Mouse (Mus musculus) CH12.LX (cell line): ENCODE data around the gene Prkg2. TPM values are rescaled to one million over a fixed set of nuclear protein-coding genes. Genes with fewer than 3 reads are reported as not detected.

Experiments used
- DNase-seq: peaks from one replicate; pipeline ENCODE4 v3.0.0-alpha.2; 2013; ENCODE audit errors: extremely low read depth
- H3K27ac ChIP-seq: 2 replicates; pipeline ENCODE4 v1.5.1; 2012; ENCODE audit warnings: low read depth, mild to moderate bottlenecking, control low read depth, moderate library complexity; ENCODE audit not compliant: insufficient read depth
- H3K27me3 ChIP-seq: replicated peaks from 2 replicates; pipeline ENCODE3; 2012; ENCODE audit warnings: inconsistent platforms
- H3K36me3 ChIP-seq, 2 experiments: replicated peaks in 1 of 2; 2 replicates each; pipeline versions ENCODE3 to v1.6.1; 2012; ENCODE audit warnings: inconsistent platforms in 1 of 2, low read length in 1 of 2, mild to moderate bottlenecking in 1 of 2, mixed read lengths in 1 of 2, moderate library complexity in 1 of 2; ENCODE audit not compliant: control insufficient read depth in 1 of 2, insufficient read depth in 1 of 2
- H3K4me1 ChIP-seq, 2 experiments: 2 replicates each; pipeline ENCODE4 v1.6.1; 2012; ENCODE audit warnings: inconsistent platforms in 1 of 2, moderate library complexity in 1 of 2; ENCODE audit not compliant: insufficient read depth in 2 of 2, control insufficient read depth in 1 of 2
- H3K4me2 ChIP-seq: 2 replicates; pipeline ENCODE4 v1.6.1; 2012; ENCODE audit warnings: low read depth, mild to moderate bottlenecking, control low read depth; ENCODE audit not compliant: poor library complexity, insufficient read depth, severe bottlenecking
- H3K4me3 ChIP-seq, 3 experiments: fragments of 150-350 bp in 1 of 3; sonication (generic) in 1 of 3; replicated peaks in 1 of 3; 2 replicates each; pipeline versions ENCODE3 to v1.5.1; 2011 to 2012; ENCODE audit warnings: low read depth in 2 of 3, low read length in 2 of 3, mild to moderate bottlenecking in 2 of 3, moderate library complexity in 2 of 3, control low read depth in 1 of 3, improper control_type of control experiment in 1 of 3, inconsistent platforms in 1 of 3, mixed read lengths in 1 of 3; ENCODE audit not compliant: poor library complexity in 1 of 3
- H3K79me2 ChIP-seq: replicated peaks from 2 replicates; pipeline ENCODE4 v1.6.1; 2012; ENCODE audit warnings: mild to moderate bottlenecking, moderate library complexity; ENCODE audit not compliant: control insufficient read depth, poor library complexity, insufficient read depth, severe bottlenecking; ENCODE audit errors: extremely low read depth
- H3K9ac ChIP-seq: 2 replicates; pipeline ENCODE4 v1.6.1; 2012; ENCODE audit warnings: low read depth, mild to moderate bottlenecking, control low read depth, moderate library complexity; ENCODE audit not compliant: insufficient read depth
- H3K9me3 ChIP-seq: replicated peaks from 2 replicates; pipeline ENCODE3; 2012; ENCODE audit warnings: low read length, inconsistent platforms, mixed read lengths
- BHLHE40 ChIP-seq: IDR thresholded peaks from 2 replicates; pipeline ENCODE4 v1.6.1; 2011; ENCODE audit warnings: mild to moderate bottlenecking, low read depth, low read length, improper control_type of control experiment
- CTCF ChIP-seq, 2 experiments: IDR thresholded peaks in 1 of 2; conservative IDR thresholded peaks in 1 of 2; 2 replicates each; pipeline ENCODE4 v1.5.1; 2011 to 2012; ENCODE audit warnings: low read depth in 2 of 2, low read length in 2 of 2, improper control_type of control experiment in 1 of 2, inconsistent platforms in 1 of 2, mild to moderate bottlenecking in 1 of 2, moderate library complexity in 1 of 2
- EP300 ChIP-seq: IDR thresholded peaks from 2 replicates; pipeline ENCODE4 v1.6.1; 2011; ENCODE audit warnings: low read length, improper control_type of control experiment
- JUN ChIP-seq: IDR thresholded peaks from 2 replicates; pipeline ENCODE4 v1.6.1; 2011; ENCODE audit warnings: low read depth, mild to moderate bottlenecking, low read length, improper control_type of control experiment, moderate library complexity; ENCODE audit not compliant: insufficient read depth
- JUND ChIP-seq: conservative IDR thresholded peaks from 2 replicates; pipeline ENCODE4 v1.6.1; 2011; ENCODE audit warnings: low read depth, low read length, improper control_type of control experiment
- MAX ChIP-seq: IDR thresholded peaks from 2 replicates; pipeline ENCODE4 v1.6.1; 2011; ENCODE audit warnings: low read length, improper control_type of control experiment
- MAZ ChIP-seq: IDR thresholded peaks from 2 replicates; pipeline ENCODE4 v1.6.1; 2012; ENCODE audit warnings: low read depth, mild to moderate bottlenecking, inconsistent platforms, low read length, improper control_type of control experiment, moderate library complexity
- MEF2A ChIP-seq: IDR thresholded peaks from 2 replicates; pipeline ENCODE4 v1.6.1; 2014; ENCODE audit warnings: low read depth, mild to moderate bottlenecking, inconsistent platforms, low read length, improper control_type of control experiment, borderline replicate concordance
- MXI1 ChIP-seq: IDR thresholded peaks from 2 replicates; pipeline ENCODE4 v1.6.1; 2011; ENCODE audit warnings: mild to moderate bottlenecking, low read depth, low read length, improper control_type of control experiment
- MYC ChIP-seq: IDR thresholded peaks from 2 replicates; pipeline ENCODE4 v1.6.1; 2011; ENCODE audit warnings: low read depth, mild to moderate bottlenecking, improper control_type of control experiment, low read length
- NRF1 ChIP-seq: IDR thresholded peaks from 2 replicates; pipeline ENCODE4 v1.6.1; 2014; ENCODE audit warnings: low read depth, mild to moderate bottlenecking, inconsistent platforms, low read length, improper control_type of control experiment, moderate library complexity
- POLR2A ChIP-seq: IDR thresholded peaks from 2 replicates; pipeline ENCODE4 v1.6.1; 2011; ENCODE audit warnings: low read depth, mild to moderate bottlenecking, improper control_type of control experiment, low read length
- SMC3 ChIP-seq: IDR thresholded peaks from 2 replicates; pipeline ENCODE4 v1.6.1; 2011; ENCODE audit warnings: low read depth, low read length, improper control_type of control experiment
- TBP ChIP-seq: conservative IDR thresholded peaks from 2 replicates; pipeline ENCODE4 v1.6.1; 2011; ENCODE audit warnings: low read depth, low read length, improper control_type of control experiment
- TCF12 ChIP-seq: IDR thresholded peaks from 2 replicates; pipeline ENCODE4 v1.6.1; 2014; ENCODE audit warnings: low read depth, mild to moderate bottlenecking, inconsistent platforms, low read length, improper control_type of control experiment
- USF1 ChIP-seq: IDR thresholded peaks from 2 replicates; pipeline ENCODE4 v1.6.1; 2014; ENCODE audit warnings: low read depth, mild to moderate bottlenecking, inconsistent platforms, low read length, improper control_type of control experiment
- ZC3H11A ChIP-seq: IDR thresholded peaks from 2 replicates; pipeline ENCODE4 v1.6.1; 2012; ENCODE audit warnings: low read depth, mild to moderate bottlenecking, inconsistent platforms, low read length, improper control_type of control experiment
- ZKSCAN1 ChIP-seq: IDR thresholded peaks from 2 replicates; pipeline ENCODE4 v1.6.1; 2012; ENCODE audit warnings: low read depth, inconsistent platforms, low read length, improper control_type of control experiment, borderline replicate concordance
- ZMIZ1 ChIP-seq: IDR thresholded peaks from 2 replicates; pipeline ENCODE4 v1.6.1; 2012; ENCODE audit warnings: low read depth, mild to moderate bottlenecking, inconsistent platforms, low read length, improper control_type of control experiment
- dilution Hi-C: fragments of 300-500 bp; cut with MboI; formaldehyde crosslinking; loops from 2 replicates; pipeline ENCODE4 v1.14.3; 2020; ENCODE audit warnings: low sequenced_read_pairs; ENCODE audit not compliant: extremely low pct_unique_long_range_greater_than_20kb, extremely low pct_ligation_motif_present
- in situ Hi-C: fragments of 300-500 bp; cut with MboI; formaldehyde crosslinking; loops from 3 replicates; pipeline ENCODE4 v1.14.3; 2019; ENCODE audit warnings: low sequenced_read_pairs, low pct_ligation_motif_present, low pct_unique_long_range_greater_than_20kb, mixed read lengths
- polyA plus RNA-seq: library from polyadenylated mRNA; unstranded; fragments of >175 nt; gene quantifications from 2 replicates; pipeline ENCODE4 v1.2.1, GENCODE M21; 2012; ENCODE audit warnings: low read depth; ENCODE audit not compliant: insufficient read length
- total RNA-seq, 2 experiments: library from RNA; depleted of rRNA; stranded (reverse); fragments of 300-350 nt in 1 of 2; fragments of >200 nt in 1 of 2; gene quantifications; 2 replicates each; pipeline ENCODE4 v1.2.3; 2012 to 2014

The Prkg2 gene
- total and polyA plus RNA-seq, 3 experiments, result not detected

- no peak overlapping the region for H3K4me3 ChIP-seq
- dilution Hi-C loops, result no loop called here
- H3K79me2 ChIP-seq, result no peaks in the 10 kb centered on the region
- no peaks in the 10 kb centered on the region for H3K9me3 ChIP-seq
- H3K27ac ChIP-seq, result no peak overlapping the region
- no peak overlapping the region for H3K9ac ChIP-seq
- no peaks in the 10 kb centered on the region for H3K36me3 ChIP-seq
- TF ChIP-seq CTCF (conservative IDR thresholded peaks at IDR 0.05 in 1 of 2, IDR thresholded peaks at IDR 0.05 in 1 of 2; ENCODE audit: low read depth in 2 of 2, low read length in 2 of 2), result no peak
- no peak for TF ChIP-seq JUND
- no peak for TF ChIP-seq SMC3
- TF ChIP-seq MYC, result no peak
- H3K4me2 ChIP-seq, result no peak overlapping the region
- H3K27me3 ChIP-seq, result no peaks in the 10 kb centered on the region
- peaks cover 0 to 4% of the 10 kb centered on the region in 2 experiments; a peak in 1 of 4 replicates for H3K4me1 ChIP-seq
- DNase-seq, result no peak
- in situ Hi-C loops, result loop anchor here (25.0 kb wide), 1 partner anchor 264 kb away; no protein-coding TSS in a partner anchor
Observed at GRCm38 (mm10) chr5:98897946-98898345, 139.2 kb downstream of the Prkg2 start.

- DNase-seq, result no peak
- Histone ChIP-seq H3K36me3 (no peaks in the 10 kb centered on the region), H3K27me3 (no peaks in the 10 kb centered on the region), H3K4me1 (no peaks in the 10 kb centered on the region), H3K9ac (no peak overlapping the region), H3K4me3 (no peak overlapping the region), H3K9me3 (no peaks in the 10 kb centered on the region), H3K79me2 (no peaks in the 10 kb centered on the region), H3K27ac (no peak overlapping the region), H3K4me2 (no peak overlapping the region)
- no peak for TF ChIP-seq JUN
- no peak for TF ChIP-seq ZC3H11A
- no peak for TF ChIP-seq TBP
- no peak for TF ChIP-seq SMC3
- no peak for TF ChIP-seq ZMIZ1
- TF ChIP-seq MYC, result no peak
- TF ChIP-seq TCF12, result no peak
- TF ChIP-seq MAX, result no peak
- TF ChIP-seq POLR2A, result no peak
- no peak for TF ChIP-seq USF1
- no peak for TF ChIP-seq EP300
- no peak for TF ChIP-seq JUND
- TF ChIP-seq BHLHE40, result no peak
- dilution Hi-C loops (no loop called here), in situ Hi-C loops (loop anchor here (25.0 kb wide), 1 partner anchor 268 kb away; no protein-coding TSS in a partner anchor)
Observed at GRCm38 (mm10) chr5:98894281-98894680, 142.9 kb downstream of the Prkg2 start.

- Histone ChIP-seq H3K9me3 (no peaks in the 10 kb centered on the region), H3K4me3 (no peak overlapping the region), H3K4me2 (no peak overlapping the region), H3K79me2 (no peaks in the 10 kb centered on the region), H3K27me3 (no peaks in the 10 kb centered on the region), H3K9ac (no peak overlapping the region), H3K36me3 (no peaks in the 10 kb centered on the region), H3K4me1 (no peaks in the 10 kb centered on the region), H3K27ac (no peak overlapping the region)
- no peak for DNase-seq
- TF ChIP-seq MAZ (no peak), MEF2A (no peak), JUND (no peak), ZKSCAN1 (no peak), MYC (no peak), MXI1 (no peak), EP300 (no peak), NRF1 (no peak)
- in situ Hi-C loops, result loop anchor here (25.0 kb wide), 1 partner anchor 272 kb away; no protein-coding TSS in a partner anchor
- dilution Hi-C loops, result no loop called here
Observed at GRCm38 (mm10) chr5:98890544-98891050, 146.6 kb downstream of the Prkg2 start.
